Mouse (Mus musculus) olfactory bulb, adult 2 months (tissue): ENCODE results near the gene Tbx2.

ENCODE experiments used
- CTCF ChIP-seq: fragments of 200-500 bp; IDR thresholded peaks from 2 replicates; pipeline ENCODE4 v1.5.1; 2012; ENCODE audit warnings: low read depth, mild to moderate bottlenecking, low read length, moderate library complexity; ENCODE audit not compliant: insufficient read depth
- POLR2A ChIP-seq: fragments of 200-500 bp; IDR thresholded peaks from 2 replicates; pipeline ENCODE4 v1.6.1; 2012; ENCODE audit warnings: mild to moderate bottlenecking, low read depth, low read length, moderate library complexity; ENCODE audit not compliant: insufficient read depth

GRCm38 (mm10) chr11:85830901-85831341 lies 1.4 kb upstream of the Tbx2 start:
- TF ChIP-seq POLR2A (no peak), CTCF (no peak)
